Mouse (Mus musculus) Patski (cell line): Measurements from ENCODE around the gene Pwwp2b. TPM values are rescaled to one million over a fixed set of nuclear protein-coding genes. Genes with fewer than 3 reads are reported as not detected.

Experiments used
- ATAC-seq: fragments of 100-300 bp; one replicate; pipeline ENCODE4 v1.8.0; 2021
- CTCF ChIA-PET: fragments of 350-600 bp; sonication (Branson Sonifier 250); formaldehyde crosslinking; loops from one replicate; lab custom pipeline; 2022; ENCODE audit warnings: inconsistent platforms; lab: Charles Lee
- POLR2A ChIA-PET: fragments of 350-600 bp; sonication (Branson Sonifier 250); formaldehyde crosslinking; loops from one replicate; lab custom pipeline; 2022; ENCODE audit warnings: antibody characterized with exemption, inconsistent platforms; lab: Charles Lee
- DNase-seq: peaks from one replicate; pipeline ENCODE4 v3.0.0-alpha.2; 2011; ENCODE audit warnings: low read depth, low spot score
- H3K27me3 ChIP-seq: fragments of 371-371 bp; one replicate; pipeline ENCODE4 v1.5.1; 2021
- CTCF ChIP-seq: fragments of 100-300 bp; IDR thresholded peaks from one replicate; pipeline ENCODE4 v1.5.1; 2021
- in situ Hi-C: fragments of 300-500 bp; cut with MboI; formaldehyde crosslinking; loops from 3 replicates; pipeline ENCODE4 v1.11.1; 2018; ENCODE audit warnings: low pct_unique_long_range_greater_than_20kb, mixed read lengths
- polyA plus RNA-seq: library from polyadenylated mRNA; unstranded; gene quantifications from one replicate; pipeline ENCODE4 v1.2.3, GENCODE M21; 2021

The Pwwp2b gene
- polyA plus RNA-seq, 1 experiment from 2014 or later: 11.6 TPM

DNA sequence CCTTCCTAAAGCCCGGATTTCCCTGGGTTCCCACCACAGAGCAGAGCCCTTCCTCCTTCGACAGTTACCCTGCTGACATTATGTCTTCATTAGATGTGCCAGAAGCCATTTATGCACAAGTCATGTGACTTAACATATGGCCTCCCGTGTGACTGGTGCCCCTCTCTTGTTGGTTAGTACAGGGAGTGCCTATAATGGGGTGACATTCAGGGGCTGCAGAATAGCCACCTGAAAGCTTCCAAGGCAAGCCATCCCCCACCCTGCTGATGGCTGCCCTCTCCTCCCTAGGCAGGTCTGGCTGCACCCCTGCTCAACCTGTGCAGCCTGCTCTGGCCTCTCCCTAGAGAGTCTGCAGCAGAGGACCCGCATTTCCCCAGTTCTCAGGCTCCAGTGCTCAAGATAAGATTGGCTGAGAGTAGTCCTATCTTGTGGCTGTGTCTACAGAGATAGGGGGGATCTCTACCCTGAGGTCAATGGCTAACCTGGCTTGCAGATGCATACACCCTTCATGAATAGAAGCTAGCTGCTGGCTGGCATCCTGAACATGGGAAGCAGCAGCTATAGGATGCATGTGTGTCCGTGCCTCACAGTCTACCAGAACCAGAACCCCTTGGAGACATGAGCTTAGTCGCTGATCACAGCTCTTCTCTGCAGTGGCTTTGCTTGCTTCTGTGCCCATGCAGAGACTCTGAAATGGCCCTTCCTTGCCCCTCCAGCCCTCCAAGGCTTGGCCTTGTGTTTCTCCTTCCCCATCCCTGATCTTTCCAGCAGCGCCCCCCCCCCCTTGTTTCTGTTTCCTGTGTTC, 1.3 kb downstream of the Pwwp2b start:
- ATAC-seq (no peak), DNase-seq (no peak)
- ChIA-PET CTCF (interaction anchor here (0.9 to 3.7 kb wide), 4 partner anchors 10 to 52 kb away, joined by 3 to 21 read pairs (median 3); no protein-coding TSS in a partner anchor), POLR2A (interaction anchor here (0.9 to 1.6 kb wide), 3 partner anchors 10 to 221 kb away, joined by 3 to 11 read pairs (median 4); no protein-coding TSS in a partner anchor)
- in situ Hi-C loops: loop anchor here (5.0 kb wide), 1 partner anchor 43 kb away; no protein-coding TSS in a partner anchor
- no peaks in the 10 kb centered on the region for H3K27me3 ChIP-seq
- no peak for TF ChIP-seq CTCF

DNA sequence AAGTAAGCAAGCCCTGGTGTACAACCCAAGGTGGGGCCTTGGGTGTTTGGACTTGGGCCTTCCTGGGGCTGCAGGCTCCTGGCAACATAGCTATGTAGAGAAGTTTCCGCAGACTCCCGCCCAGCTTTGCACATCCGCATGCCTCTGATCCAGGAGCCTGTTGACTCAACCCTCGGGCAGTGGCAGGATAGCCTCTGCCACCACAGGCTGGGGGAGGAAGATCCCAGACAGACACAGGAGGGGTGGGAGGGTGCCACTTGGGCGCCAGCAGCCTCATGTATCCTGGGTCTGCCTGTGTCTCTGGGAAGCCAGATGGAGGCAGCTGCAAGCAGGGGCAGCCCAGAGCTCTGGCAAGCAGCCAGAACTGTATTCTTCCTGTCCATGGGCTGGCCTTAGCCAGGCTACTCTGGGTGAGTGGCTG, 3.6 kb downstream of the Pwwp2b start:
- no peaks in the 10 kb centered on the region for H3K27me3 ChIP-seq
- peak; percentile 53 for ATAC-seq
- no peak for DNase-seq
- in situ Hi-C loops: loop anchor here (5.0 kb wide), 1 partner anchor 40 kb away; no protein-coding TSS in a partner anchor
- no peak for TF ChIP-seq CTCF
- CTCF ChIA-PET: interaction anchor here (0.7 to 3.7 kb wide), 4 partner anchors 12 to 47 kb away, joined by 3 to 21 read pairs (median 10); no protein-coding TSS in a partner anchor
- POLR2A ChIA-PET: interaction anchor here (1.0 kb wide), 1 partner anchor 9 kb away, joined by 3 read pairs; no protein-coding TSS in a partner anchor

DNA sequence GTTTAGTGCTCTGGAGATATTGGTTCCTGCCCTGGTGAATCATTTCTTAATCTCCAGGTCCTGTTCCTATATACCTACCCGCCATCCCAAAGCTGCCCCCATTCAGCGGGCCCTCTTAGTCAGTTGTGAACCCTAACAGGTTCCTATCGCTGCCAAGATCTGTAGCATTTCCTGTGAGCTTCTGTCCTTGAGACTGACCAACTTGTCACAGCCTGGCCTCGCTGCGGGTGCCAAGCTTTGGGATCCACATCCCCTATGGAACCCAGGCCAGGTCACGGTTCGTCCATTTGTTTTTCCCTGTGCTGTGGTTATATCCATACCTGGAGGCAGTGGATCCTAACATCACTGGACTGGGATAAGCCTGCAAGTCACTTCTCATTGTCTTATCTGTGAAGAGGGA, 4.3 kb downstream of the Pwwp2b start:
- no peak for TF ChIP-seq CTCF
- no peak for DNase-seq
- in situ Hi-C loops: loop anchor here (5.0 kb wide), 1 partner anchor 40 kb away; no protein-coding TSS in a partner anchor
- no peaks in the 10 kb centered on the region for H3K27me3 ChIP-seq
- POLR2A ChIA-PET: interaction anchor here (1.0 kb wide), 1 partner anchor 8 kb away, joined by 3 read pairs; no protein-coding TSS in a partner anchor
- CTCF ChIA-PET: interaction anchor here (0.7 to 3.7 kb wide), 4 partner anchors 11 to 46 kb away, joined by 3 to 21 read pairs (median 10); no protein-coding TSS in a partner anchor
- no peak for ATAC-seq

DNA sequence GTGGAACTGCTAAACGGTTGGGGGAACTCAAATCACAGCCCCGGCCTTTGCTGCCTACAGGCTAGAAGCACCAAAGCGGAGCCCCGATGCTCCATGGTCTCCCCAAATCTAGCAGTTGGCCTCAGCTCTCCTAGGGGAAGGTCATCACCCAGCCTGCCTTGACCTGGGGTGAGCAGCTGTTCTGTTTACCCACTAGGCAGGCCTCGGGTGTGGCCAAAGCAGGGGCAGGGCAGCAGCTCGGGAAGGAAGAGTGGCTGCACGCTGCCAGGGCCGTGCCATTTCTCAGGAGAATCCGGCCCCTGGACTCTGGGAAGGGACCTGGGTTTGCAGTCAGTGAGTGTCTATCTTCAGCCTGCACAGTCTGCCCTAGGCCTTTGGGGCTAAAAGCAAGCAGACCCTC, 4.7 kb downstream of the Pwwp2b start:
- ChIA-PET CTCF (interaction anchor here (1.4 to 3.7 kb wide), 3 partner anchors 11 to 45 kb away, joined by 4 to 21 read pairs (median 16); no protein-coding TSS in a partner anchor), POLR2A (interaction anchor here (1.0 kb wide), 1 partner anchor 8 kb away, joined by 3 read pairs; no protein-coding TSS in a partner anchor)
- ATAC-seq: no peak

DNA sequence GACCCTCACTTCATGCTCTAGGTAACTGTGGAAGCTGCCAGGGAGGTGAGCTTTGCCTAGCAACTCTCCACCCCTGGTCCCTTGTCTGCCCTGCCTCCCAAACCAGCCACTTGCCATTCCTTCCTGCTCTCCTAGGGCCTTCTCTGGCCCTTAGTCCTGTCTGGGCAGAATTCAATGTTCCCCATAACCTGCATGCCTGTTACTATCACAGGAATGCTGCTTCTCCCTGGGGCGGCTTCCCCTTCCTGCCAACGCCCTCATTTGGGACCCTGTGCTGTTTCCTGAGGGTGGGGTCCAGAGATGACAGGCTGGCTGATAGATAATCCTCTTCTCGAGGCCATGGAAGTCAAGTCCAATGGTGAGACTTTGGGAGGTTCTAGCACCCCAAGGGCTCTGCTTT, 5.2 kb downstream of the Pwwp2b start:
- ATAC-seq: no peak
- H3K27me3 ChIP-seq: no peaks in the 10 kb centered on the region
- no peak for TF ChIP-seq CTCF
- in situ Hi-C loops: loop anchor here (5.0 kb wide), 1 partner anchor 39 kb away; no protein-coding TSS in a partner anchor
- POLR2A ChIA-PET: interaction anchor here (0.5 kb wide), 1 partner anchor 123 kb away, joined by 4 read pairs; no protein-coding TSS in a partner anchor
- CTCF ChIA-PET: interaction anchor here (3.2 to 3.7 kb wide), 2 partner anchors 10 to 19 kb away, joined by 16 to 21 read pairs; no protein-coding TSS in a partner anchor
- DNase-seq: no peak

More for the DNA sequence above, 4.7 kb downstream of the Pwwp2b start:
- TF ChIP-seq CTCF: no peak
- no peak for DNase-seq
- in situ Hi-C loops: loop anchor here (5.0 kb wide), 1 partner anchor 39 kb away; no protein-coding TSS in a partner anchor
- no peaks in the 10 kb centered on the region for H3K27me3 ChIP-seq

DNA sequence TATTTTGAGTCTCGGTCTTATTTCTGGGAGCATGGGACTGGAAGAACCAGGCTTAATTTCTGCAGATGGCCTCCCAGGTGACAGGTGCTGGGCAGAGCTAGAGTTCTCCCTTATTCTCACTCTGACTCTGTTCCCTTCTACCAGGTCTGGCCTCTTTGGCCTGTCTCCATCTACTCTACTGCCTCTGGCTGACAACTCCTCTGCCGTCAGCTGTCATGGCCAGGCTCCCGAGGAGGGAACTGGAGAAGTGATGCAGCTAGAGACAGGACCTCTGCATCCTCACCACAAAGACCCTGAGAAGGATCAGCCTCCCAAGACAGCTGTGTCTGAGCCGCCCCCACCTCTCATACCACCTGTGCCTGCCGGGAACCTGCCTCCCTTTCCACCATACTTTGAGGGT, 6.3 kb downstream of the Pwwp2b start:
- no peak for ATAC-seq
- DNase-seq: no peak
- H3K27me3 ChIP-seq: no peaks in the 10 kb centered on the region
- ChIA-PET POLR2A (no interaction called here), CTCF (no interaction called here)
- TF ChIP-seq CTCF: no peak
- in situ Hi-C loops: loop anchor here (5.0 kb wide), 1 partner anchor 38 kb away; no protein-coding TSS in a partner anchor

DNA sequence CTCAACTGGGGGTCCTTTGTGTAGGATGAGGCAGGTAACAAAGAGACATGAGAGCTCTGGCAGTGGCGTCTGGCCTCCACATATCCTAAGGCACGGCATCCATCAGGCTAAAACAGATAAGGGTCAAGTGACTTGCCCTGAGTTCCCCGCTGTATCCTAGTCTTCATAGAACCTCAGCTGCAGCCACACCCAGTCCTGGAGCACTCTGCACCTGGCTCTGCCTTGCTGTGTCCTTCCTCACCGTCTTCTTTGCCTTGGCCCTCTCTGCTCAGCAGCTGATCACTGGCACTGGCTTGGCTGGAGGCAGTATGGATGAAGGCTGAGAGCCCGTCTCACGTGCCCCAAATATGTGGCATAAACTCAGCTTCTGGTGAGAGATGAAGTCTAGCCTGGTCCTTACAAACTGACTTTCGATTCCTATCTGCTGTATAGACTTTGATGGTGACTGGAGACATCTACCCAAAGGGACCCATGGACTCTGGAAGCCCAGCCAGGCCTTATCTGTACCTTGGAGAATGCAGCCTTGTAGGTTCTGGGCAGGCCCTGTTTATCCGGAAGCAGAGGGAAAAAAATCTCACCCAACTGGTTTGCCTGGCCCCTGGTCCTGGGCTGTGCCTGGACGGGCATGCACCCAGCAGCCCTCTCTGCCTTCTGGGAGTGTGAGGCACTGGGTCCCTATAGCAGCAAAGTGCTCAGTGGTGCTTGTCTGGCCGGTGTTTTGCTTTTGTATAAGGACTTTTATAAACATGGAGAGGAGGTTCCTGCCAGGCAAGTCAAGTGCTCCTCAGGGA, 9.7 kb downstream of the Pwwp2b start:
- H3K27me3 ChIP-seq: no peaks in the 10 kb centered on the region
- TF ChIP-seq CTCF: no peak
- in situ Hi-C loops: no loop called here
- DNase-seq (no peak), ATAC-seq (no peak)
- POLR2A ChIA-PET: no interaction called here
- CTCF ChIA-PET: interaction anchor here (1.3 kb wide), 1 partner anchor 9 kb away, joined by 3 read pairs; no protein-coding TSS in a partner anchor

DNA sequence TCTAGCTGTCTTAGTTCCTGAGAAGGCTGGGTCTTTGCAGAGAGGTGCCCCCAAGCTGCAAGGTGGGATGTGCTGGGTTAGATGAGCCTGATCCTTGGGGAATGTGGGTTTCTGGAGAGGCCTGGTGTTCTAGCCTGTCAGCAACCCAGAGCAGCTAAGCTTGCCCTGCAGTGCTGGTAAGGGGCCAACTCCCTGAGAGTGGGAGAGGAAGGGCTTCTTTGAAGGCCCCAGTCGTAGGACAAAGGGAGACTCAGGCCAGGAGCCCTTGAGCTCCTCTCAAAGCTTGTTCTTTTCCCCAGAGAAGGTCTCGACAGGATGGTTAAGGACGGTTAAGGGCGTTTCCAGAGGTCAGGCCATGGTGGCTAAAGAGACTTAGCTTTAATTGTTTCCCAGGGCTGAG, 16.1 kb downstream of the Pwwp2b start:
- no peaks in the 10 kb centered on the region for H3K27me3 ChIP-seq
- ChIA-PET CTCF (interaction anchor here (1.1 to 4.4 kb wide), 3 partner anchors 13 to 204 kb away, joined by 3 to 21 read pairs (median 3); no protein-coding TSS in a partner anchor), POLR2A (interaction anchor here (0.6 kb wide), 1 partner anchor 442 kb away, joined by 4 read pairs; no protein-coding TSS in a partner anchor)
- ATAC-seq: no peak
- DNase-seq: no peak
- in situ Hi-C loops: no loop called here
- no peak for TF ChIP-seq CTCF

DNA sequence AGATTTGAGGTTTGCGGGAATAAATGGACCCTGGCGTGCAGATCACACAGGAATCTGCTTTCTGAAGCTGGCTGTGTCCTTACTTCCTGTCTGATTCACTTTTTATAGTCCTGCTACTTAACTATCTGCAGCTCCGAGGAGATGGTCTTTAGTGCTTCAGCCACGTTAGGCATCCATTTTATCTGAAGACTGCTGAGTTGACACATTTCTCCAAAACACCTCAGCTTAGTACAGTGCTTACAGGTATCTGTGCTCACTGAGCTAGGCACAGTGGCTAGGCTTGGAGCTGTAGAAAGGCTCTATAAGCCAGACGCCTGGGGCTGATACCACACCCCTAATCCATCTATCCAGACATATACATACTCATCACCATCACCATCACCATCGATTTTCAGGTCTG, 17.4 kb downstream of the Pwwp2b start:
- DNase-seq (no peak), ATAC-seq (no peak)
- POLR2A ChIA-PET: interaction anchor here (1.2 kb wide), 1 partner anchor 19 kb away, joined by 4 read pairs; no protein-coding TSS in a partner anchor
- H3K27me3 ChIP-seq: no peaks in the 10 kb centered on the region
- in situ Hi-C loops: no loop called here
- CTCF ChIA-PET: interaction anchor here (4.4 kb wide), 1 partner anchor 14 kb away, joined by 21 read pairs; no protein-coding TSS in a partner anchor
- no peak for TF ChIP-seq CTCF
